Mouse (Mus musculus) brain, adult 2 months (tissue): Measurements from ENCODE around the gene Fam229a.
"Not testable (repeated sequence)": the region's sequence is repeated elsewhere in the genome, so short reads cannot be mapped to it uniquely, and the experiment has no call there.

Source experiments
- DNase-seq: peaks from one replicate; pipeline ENCODE4 v3.0.0; 2011; ENCODE audit warnings: low read depth, low spot score

Gene Fam229a

DNA sequence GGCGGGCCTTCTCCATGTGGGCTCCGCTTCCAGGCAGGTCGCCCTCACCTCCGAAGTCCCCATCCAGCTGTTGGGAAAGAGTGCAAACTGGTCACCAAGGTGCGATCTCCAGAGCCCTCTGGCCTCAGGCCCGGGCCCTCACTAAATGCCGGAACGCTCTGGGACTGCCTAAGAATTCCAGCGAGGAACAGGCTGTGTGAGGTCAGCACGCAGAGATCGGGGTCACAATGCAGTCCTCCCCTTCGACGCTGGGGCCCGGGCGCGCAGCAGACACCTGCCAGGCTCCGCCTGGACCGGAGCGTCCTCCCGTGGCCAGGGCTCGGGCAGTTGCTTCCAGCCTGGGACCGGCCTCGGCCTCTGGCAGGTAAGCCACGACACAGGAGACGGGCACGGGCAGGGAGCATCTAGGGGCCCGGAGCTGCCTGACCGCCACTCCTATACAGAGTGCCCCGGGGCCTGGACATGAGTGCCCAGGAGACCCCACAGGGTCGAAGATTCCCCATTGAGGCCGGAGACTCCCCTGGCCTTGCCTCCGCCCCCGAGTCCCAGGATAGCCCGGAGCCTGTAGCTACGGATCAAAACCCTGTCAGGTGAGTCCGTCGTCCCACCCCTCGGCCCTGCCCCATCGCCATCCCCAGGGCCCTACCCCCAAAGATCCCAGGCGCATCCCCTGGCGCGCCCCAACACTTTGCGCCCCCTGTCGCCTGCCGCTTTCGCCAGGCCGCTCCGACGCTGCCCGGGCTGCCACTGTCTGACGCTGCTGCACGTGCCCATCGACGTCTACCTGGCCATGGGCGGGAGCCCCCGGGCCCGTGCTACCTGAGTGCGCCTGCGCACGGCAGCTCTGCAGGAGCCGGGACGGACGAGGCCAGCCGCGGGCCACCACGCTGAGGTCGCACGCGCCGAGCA lies at the start of gene Fam229a, which contains the start of gene Tssk3:
Fam229a (plus strand) TSS at position 219 of the 909 bp plus-strand sequence.
Tssk3 (minus strand) TSS at position 51 of the 909 bp plus-strand sequence.
- peak; percentile 67 for DNase-seq

- no peak for DNase-seq
Observed at GRCm38 (mm10) chr4:129447360-129447759, 43.6 kb upstream of the Fam229a start.

GRCm38 (mm10) chr4:129447778-129448563 lies 43.0 kb upstream of the Fam229a start:
- DNase-seq, result peak; percentile 9

DNA sequence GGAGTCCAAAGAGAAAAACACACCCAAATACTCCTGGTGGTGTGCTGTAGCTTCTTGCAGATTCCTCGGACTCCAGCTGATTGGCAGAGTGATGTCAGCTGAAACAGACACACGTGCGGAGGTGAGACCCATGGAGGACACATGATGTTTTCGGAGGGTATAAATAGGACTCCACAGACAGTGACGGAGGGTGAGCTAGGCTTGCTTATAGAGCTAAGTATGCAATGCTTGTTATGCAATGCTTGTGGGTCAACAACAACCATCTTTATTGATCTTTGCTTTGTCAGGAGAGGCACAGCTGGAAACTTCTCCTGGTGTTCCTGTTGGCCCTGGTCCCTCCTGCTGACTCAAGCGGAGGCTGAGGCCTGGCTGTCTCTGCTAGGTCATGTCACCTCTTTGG lies 42.3 kb upstream of the Fam229a start:
- DNase-seq, result no peak

GRCm38 (mm10) chr4:129450851-129451250 lies 40.1 kb upstream of the Fam229a start:
- DNase-seq, result peak; percentile 7

DNA sequence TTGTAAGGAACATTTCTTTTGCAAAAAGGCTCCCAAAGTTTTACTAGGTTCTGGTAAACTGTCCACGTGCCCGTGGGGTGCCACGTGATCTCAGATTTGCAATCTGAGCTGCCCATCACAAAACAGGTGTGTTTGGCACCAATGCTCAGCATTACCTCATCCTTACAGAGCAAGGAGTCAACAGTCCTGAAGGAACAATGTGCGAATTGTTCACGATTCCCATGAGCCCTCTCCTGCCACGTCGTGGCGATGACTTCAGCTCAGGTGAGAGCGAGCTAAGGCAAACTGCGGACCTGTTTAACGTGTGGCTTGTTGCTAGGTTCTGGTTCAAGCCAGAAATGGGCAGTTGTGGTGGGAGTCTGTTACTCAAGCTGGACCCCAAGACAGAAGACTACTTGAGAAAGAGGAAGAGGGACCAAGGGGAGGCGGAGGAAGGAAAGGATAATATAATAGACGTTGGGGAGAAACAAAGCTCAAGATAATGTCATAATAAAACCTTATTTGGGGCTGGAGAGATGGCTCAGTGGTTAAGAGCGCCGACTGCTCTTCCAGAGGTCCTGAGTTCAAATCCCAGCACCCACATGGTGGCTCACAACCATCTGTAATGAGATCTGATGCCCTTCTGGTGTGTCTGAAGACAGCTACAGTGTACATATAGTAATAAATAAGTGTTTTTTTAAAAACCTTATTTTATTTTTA lies 39.4 kb upstream of the Fam229a start:
- DNase-seq, result no peak

DNA sequence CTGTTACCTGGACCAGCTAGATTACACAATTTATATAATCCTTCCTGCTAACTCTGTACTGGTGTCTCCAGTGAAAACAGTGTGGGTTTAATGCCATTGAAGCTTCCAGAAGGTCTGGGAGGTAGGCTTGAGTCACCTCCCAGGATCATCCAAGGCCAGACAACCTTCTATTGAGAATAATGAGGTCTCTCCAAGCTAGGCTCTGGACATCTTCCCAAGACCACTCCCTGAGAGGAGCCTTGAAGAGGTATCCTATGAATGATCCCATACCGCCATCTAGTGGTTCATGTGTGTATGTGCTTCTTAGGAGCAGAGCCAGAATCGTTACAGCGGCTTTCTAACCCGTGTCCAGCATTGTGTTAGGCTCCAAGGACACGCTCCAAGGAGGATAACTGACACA lies 35.7 kb upstream of the Fam229a start:
- peak; percentile 92 for DNase-seq

DNA sequence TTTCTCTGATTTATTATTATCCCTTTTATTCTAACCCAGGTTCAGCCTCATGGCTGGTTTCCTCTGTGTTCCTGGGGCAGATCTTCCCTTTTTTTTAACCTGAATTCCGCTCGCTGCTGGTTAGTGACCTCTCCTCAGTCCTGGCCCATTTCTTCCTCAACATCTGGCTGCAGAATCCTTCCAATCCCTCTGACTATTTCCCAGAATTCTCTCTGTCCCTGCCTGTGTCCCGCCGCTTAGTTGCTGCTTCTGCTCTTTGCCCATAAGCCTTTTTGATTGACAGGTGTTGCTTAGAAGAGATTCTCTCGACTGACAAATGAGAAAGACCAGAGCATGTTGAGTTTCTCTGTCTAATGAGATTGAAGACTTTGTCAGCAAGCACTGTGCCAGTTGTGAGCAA lies 34.9 kb upstream of the Fam229a start:
- no peak for DNase-seq

GRCm38 (mm10) chr4:129457311-129457710 lies 33.7 kb upstream of the Fam229a start:
- not testable (repeated sequence) for DNase-seq

- no peak for DNase-seq
Observed at GRCm38 (mm10) chr4:129459726-129460125, 31.3 kb upstream of the Fam229a start.

DNA sequence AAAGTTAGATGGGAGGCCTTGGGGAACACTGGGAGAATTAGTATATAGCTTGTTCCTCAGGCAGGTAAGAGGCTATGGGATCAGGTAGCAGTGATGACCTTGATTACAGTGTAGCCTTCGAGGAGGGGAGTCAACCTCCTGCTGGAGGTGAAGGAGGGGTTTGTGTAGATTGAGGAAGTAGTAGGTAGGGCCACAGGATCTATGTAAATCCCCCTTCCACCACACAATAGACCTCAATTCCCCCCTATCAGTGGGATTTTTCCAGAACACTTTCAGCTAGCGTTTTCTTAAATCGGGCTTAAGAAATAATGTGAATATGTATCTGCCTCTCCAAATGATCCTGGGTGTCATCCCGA lies 30.2 kb upstream of the Fam229a start:
- DNase-seq, result no peak

GRCm38 (mm10) chr4:129461183-129461960 lies 29.6 kb upstream of the Fam229a start, which contains the start of gene Bsdc1:
Gene Bsdc1 (plus strand): TSS chr4:129461581.
- DNase-seq, result peak; percentile 100

DNA sequence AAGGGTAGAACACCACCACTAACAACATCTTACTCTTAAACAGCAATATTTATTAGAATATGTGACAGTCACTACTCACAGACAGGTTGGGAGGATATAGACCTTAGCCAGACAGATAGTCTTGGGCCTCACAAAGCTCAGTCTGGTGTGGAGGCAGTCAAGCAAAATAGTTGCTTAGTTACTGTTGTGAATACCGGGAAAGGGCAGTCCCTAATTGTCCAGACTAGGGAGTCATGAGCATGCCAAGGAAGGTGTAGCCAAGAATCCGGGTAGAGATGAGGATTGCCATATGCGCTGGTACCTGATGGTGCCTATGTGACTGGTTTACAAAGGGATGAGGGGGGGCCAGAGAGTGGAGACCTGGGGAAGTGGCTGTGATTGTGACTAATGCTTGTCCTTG lies 28.9 kb upstream of the Fam229a start:
- peak; percentile 39 for DNase-seq

- DNase-seq, result no peak
Observed at GRCm38 (mm10) chr4:129463097-129464059, 27.6 kb upstream of the Fam229a start.

DNA sequence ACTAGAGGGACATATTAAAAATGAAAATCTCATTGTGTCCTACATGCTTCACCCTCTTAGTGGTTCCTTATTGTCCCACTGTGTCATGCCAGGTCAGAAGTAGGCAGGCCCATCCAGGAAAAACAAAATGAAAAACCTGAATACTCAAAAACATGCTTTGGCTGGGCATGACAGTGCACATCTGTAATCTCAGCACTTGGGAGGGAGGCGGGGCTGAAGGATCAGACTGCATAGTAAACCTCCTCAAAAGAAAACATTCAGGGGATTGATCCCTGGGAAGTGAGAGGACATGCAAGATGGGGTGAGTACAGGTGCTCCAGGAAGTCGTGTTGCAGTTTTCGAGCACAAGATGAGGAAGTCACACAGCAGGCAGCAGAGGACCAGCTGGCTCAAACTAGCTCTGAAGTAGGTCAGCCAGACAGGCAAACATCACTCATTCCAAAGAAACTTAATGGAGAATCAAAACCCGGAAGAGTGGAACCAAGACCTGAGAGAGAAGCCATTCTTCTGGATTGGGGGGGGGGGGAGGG lies 26.6 kb upstream of the Fam229a start:
- no peak for DNase-seq

- no peak for DNase-seq
Observed at GRCm38 (mm10) chr4:129476047-129476446, 14.9 kb upstream of the Fam229a start.

GRCm38 (mm10) chr4:129479863-129480262 lies 11.1 kb upstream of the Fam229a start:
- no peak for DNase-seq

DNA sequence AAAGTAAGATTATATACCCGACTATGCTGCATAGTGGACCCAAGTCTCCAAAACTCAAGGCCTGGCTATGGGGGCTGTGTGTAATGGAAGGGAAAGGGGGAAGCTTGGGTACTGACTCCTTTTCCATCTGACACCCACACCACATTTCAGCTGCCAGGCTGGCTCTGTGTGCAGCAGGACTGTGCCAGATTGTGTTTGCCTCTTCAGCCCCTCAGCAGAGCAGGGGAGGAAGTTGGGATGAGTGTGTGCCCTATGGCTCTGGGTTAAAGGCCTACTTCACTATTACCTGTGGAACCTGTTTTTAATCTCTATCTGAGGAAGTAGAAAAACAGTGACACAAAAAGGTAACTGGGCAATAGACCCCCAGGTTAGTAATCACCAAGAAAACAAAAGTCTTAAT lies 9.9 kb upstream of the Fam229a start:
- peak; percentile 52 for DNase-seq

GRCm38 (mm10) chr4:129494681-129495080 lies 3.7 kb downstream of the Fam229a start:
- no peak for DNase-seq
